Mouse (Mus musculus) Muller cell, postnatal 12 days (primary cell): ENCODE measurements around the gene Eml6.
"Not testable (repeated sequence)": the region's sequence is repeated elsewhere in the genome, so short reads cannot be mapped to it uniquely, and the experiment has no call there.

Experiments
- DNase-seq: peaks from one replicate; pipeline ENCODE4 v3.0.0-alpha.2; 2015; ENCODE audit errors: inconsistent ontology term

Eml6 gene

GRCm38 (mm10) chr11:29840606-29841227, 185.1 kb downstream of the Eml6 start:
- no peak for DNase-seq

GRCm38 (mm10) chr11:29839781-29840180, 186.1 kb downstream of the Eml6 start:
- peak; percentile 81 for DNase-seq

DNA sequence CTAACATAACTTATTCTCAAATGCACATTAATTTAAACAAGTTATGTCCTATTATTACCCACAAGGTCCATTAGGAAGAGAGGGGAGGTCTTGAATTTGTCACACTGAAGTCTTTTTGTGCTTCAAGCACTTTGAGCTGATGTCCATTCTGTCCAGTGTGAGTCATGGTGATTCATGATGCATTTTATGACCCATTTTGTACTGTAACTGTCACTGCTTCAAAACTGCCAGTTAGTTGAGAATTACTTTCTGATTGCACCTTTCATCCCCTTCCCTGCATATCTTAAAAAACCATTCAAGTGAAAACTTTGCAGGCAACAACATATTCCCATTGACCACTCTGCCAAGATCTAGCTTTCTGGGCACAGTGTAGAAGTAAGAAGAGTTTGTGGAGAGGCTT, 188.8 kb downstream of the Eml6 start:
- peak; percentile 67 for DNase-seq

DNA sequence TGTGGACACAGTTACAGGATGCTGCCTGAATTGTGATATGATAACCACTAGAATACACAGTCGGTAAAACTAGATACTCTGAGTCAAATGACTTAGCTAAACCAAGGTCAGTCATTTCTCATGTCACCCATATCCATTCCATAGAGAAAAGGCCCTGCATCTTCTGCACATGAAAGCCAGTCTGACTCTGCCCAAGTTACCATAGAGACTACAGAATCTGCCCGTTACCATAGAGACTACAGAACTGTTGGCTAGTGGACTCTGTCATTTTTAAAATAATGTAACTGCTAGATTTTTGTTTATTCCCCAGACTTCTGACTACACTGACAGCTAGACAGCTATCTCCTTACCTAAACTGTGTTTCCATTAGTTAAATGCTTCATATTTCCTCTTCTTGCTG, 198.1 kb downstream of the Eml6 start:
- no peak for DNase-seq

GRCm38 (mm10) chr11:29826001-29826400, 199.8 kb downstream of the Eml6 start:
- DNase-seq: no peak

DNA sequence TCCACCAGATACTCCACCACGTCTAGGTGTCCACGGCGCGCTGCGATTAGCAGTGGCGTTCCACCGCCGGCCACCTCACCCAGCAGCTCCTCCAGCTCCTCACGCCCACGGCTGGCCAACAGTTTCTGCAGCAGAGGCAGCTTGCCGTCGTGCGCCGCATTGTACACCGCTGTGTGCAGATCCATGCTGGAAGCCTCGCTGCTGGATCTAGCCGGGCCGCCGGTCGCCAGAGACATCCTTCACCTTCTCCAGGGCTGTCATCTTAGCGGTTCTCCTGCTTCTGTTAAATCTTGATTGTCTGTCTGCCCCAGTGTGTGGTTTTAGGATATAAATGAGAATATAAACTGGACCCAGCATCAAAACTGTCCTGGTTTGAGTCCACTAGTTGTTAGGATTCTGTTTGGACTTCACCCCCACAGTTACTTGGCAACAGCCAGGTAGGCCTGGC, 200.5 kb downstream of the Eml6 start, which contains the start of gene 4931440F15Rik:
TSS of gene 4931440F15Rik (minus strand) at position 398 of the 448 bp plus-strand sequence.
- DNase-seq: not testable (repeated sequence)

GRCm38 (mm10) chr11:29824474-29825270, 201.2 kb downstream of the Eml6 start:
- not testable (repeated sequence) for DNase-seq

DNA sequence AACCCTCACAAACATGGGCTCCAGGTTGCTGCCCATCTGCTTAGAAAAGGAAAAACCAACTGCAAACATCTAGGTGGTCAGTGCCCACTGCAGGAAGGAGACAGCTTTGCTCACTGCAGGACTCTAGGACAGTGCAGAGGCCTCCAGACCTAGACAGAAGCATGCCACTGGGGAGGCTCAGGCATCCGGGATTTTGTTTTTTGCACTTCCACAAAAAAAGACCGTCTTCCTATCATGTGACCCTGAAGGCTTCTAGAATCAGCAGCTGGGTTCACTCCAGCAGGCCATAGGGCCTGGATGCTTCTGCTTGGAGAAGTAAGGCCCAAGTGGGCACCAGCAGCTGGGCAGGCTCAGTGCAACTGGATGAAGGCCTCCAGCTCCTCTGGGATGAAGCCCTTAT, 202.7 kb downstream of the Eml6 start:
- DNase-seq: no peak

- no peak for DNase-seq
Observed at GRCm38 (mm10) chr11:29815670-29816069, 210.2 kb downstream of the Eml6 start.

DNA sequence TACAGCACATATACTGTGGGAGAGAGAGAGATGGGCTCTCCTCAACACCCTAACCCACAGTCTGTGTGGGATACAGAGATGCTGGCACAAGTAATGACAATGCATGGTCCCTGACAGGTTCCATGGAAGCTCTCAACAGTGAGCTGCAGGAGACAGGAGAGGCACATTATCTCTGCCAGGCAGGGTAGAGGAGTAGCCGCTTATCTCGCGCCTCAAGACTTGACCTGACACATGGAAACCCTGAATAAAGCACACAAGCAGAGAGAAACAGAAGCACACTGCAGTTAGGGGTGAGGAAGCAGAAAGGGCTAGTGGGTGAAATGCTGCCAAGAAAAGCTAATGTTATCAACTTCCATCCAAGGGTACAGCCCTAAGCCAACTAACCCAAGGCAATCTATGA, 210.6 kb downstream of the Eml6 start:
- DNase-seq: no peak

DNA sequence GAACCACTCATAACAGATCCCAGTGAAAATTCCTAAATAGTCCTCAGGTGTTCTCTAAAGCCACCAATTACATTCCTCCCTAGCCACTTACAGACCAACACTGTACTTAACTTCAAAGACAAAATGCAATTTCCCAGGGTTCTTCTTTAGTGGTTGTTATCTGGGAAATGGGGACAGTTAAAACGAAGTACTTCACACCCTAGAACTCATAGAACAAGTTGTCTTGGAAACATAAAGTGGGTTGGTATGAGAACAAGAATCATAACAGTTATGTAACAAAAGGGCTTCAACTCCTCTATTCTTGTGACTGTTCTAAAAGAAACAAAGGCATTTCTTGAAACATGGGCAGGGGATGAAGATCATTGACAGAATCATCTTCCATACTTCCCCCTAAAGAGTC, 212.6 kb downstream of the Eml6 start:
- no peak for DNase-seq

GRCm38 (mm10) chr11:29812475-29812874, 213.4 kb downstream of the Eml6 start:
- DNase-seq: no peak

DNA sequence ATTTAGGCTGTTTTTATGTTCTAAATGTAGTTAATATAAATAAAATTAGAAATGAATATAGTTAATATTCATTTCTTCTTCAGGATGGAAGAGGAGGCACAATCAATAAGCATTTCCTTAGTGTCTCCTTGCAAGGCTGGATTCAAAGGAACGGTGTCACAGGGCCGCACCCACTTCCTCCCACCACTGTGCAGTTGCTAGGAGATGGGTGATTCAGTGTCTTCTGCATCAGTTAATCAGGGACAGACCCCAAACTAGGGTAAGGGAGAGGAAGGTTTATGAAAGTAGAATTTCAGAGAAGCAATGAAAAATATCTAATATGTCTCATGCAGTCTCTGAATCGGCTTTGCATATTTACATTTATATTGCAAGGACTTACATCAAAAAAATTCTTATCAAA, 215.5 kb downstream of the Eml6 start:
- no peak for DNase-seq

GRCm38 (mm10) chr11:29808981-29809589, 216.7 kb downstream of the Eml6 start:
- DNase-seq: no peak

DNA sequence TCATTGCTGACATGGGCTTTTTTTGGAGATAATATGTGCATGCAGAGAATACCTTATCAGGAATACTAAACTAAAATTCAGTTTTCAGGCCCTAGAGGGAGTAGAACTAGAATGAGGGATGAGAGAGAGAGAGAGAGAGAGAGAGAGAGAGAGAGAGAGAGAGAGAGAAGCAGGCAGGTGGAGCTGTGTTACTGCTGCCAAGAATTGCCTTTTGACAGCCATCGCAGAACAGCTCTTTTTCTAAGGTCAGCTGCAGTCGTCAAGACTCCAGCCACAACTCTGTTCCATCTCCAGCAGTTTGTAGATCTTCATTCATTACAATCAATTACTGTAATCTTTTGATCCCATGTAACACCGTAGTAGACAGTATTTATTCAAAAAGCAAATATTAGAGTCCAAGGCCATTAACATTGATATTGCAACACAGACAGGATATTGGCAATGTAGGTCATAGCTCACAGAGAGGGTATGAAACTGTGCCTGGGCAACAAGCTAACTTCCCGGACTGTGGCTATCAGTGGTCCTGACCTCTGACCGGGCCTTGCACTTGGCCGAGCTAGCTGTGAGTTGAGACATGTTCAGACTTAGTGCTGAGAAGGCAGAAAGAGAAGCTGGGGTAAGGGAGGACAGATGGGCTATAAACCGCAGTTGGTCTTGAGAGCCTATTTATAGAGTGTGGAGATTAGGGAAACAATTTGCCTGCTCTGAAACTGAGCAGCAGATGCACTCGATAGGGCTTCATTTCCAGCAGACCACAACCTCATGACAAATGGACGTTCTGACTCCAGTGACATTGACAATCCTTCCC, 217.5 kb downstream of the Eml6 start:
- peak; percentile 20 for DNase-seq

DNA sequence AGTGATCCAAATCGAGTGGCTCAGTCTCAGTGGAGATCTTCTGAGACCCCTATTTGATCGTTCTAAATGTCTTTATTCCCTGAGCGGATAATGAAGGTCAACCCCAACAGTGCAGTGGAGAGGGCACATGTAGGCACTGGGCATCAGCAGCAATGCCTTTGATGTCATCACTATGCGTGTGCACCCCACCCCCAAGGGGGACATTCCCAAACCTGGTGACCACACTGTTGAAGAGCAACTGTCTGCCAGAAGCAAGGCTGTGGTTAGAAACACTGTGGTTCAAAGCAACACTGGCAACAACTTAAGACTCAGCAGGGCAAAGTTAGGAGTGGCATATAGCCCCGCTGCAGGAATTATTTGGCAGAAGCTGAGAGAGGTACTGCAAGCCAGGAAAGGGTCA, 218.5 kb downstream of the Eml6 start:
- no peak for DNase-seq

DNA sequence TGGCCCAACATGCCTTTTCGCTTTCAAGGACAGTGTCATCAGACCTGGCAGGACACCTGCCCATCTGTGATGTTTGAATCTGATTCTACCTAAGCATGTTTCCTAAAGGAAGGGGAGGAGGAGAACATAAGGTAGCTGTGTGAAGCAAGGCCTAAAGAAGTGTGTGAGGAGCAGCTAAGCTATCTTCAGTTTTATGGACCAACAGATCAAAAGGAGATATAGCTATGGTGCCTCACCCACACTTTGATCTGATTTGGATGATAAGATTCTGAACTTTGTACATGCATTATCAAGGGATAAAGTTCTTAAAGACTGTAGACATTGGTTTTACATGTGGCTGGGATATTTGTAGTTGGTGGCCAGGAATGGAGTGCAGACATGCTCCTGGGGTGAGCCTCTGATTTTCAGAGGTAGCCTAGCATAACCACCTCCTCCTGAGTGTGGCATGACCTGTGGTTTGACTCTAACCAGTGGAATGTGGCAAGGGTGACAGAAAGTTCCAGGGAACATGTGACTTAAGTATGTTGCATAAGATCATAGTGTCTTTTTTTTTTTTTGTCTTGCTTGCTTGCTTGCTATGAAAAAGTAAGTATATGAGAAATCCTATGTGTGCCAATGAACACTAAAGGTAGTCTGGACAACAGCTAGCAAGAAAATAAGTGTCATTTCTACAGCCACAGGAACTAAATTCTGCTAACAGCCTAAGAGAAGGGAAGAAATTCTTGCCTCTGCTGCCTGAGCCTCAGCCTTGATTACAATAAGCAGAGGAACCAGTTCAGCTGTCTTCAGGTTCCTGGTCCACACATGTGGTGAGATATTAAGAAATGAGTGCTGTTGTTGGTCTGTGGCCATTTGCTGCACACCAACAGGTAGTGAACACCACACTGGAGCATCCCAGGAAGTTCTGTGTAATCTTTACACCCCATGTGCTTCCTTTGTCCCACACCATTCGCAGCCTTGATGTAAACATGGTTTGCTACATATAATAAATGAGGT, 224.1 kb downstream of the Eml6 start:
- no peak for DNase-seq

DNA sequence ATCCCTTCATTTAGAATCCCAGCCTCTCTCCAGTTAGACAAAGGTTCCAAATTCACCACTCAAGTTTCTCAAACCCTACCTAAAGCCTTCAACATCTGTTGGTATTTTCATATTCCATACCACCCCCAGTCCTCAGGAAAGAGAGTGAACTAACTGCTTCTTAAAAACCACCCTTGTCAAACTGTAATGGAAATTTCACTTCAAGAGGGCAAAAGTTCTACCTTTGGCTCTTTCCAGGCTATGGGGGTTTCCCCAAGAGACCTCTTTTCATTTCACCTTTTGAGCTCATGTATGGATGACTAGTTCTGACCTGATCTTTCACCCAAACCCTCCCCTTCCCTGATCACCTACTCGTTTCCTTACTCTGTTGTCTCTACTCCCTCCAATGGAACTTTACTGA, 226.0 kb downstream of the Eml6 start:
- no peak for DNase-seq

DNA sequence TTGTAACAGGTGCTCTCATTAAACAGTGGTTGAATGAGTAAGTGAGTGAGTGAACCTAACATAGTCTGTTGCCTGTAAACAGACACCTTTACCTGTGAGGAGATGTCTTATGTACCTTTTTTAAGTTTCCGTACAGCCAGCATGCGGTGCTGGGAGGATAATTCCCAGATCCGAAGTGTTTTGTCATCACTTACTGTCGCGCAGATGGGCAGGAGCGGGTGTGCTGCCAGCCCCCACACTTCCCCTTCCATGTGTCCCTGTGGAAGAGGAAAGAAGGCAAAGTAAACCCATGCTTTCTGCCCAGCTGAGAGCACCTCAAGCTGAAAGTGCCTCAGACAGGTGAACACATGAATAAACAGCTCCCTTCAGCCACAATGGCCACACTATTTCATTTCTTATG, 230.7 kb downstream of the Eml6 start:
- no peak for DNase-seq

DNA sequence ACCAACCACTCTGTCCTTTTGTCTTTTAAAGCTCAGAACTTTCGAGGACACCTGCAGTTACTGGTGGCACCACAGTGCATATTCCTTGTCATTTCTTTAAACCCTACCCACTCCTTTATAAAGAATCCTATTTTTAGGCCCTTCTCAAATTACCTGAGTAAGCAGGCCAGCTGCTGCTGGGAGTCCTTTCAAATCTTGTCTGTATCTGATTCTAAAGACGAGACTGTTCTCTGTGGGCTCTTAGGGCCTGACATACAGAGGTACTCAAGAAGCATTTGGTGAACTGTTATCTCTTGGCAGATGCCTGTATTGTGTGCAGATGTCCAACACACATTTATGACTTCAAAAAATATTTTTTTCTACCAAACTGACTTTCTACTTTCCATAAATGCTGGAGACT, 231.4 kb downstream of the Eml6 start:
- no peak for DNase-seq

GRCm38 (mm10) chr11:29790796-29791195, 235.0 kb downstream of the Eml6 start:
- DNase-seq: no peak
